Mouse (Mus musculus) heart, postnatal 0 days (tissue): ENCODE data around the gene Nfia.

Experiments used
- CTCF ChIP-seq: IDR thresholded peaks from 2 replicates; pipeline ENCODE4 v1.5.1; 2016; ENCODE audit warnings: antibody characterized with exemption, control low read depth, low read depth
- EP300 ChIP-seq: IDR thresholded peaks from 2 replicates; pipeline ENCODE4 v1.6.1; 2016; ENCODE audit warnings: antibody characterized with exemption, low read depth

- TF ChIP-seq EP300, result no peak
- TF ChIP-seq CTCF, result no peak
Measured at GRCm38 (mm10) chr4:97886220-97886619, 113.7 kb downstream of the Nfia start.
